Mouse (Mus musculus): ENCODE data around the gene Cwc22.

The Cwc22 gene

GRCm38 (mm10) chr2:77945596-77946485 is at the start of gene Cwc22:
Gene Cwc22, minus strand, starts transcription at chr2:77946375.
- TF ChIP-seq GATA4 (IDR thresholded peaks at IDR 0.05; ENCODE audit: insufficient replicate concordance, low read length) = no peak

DNA sequence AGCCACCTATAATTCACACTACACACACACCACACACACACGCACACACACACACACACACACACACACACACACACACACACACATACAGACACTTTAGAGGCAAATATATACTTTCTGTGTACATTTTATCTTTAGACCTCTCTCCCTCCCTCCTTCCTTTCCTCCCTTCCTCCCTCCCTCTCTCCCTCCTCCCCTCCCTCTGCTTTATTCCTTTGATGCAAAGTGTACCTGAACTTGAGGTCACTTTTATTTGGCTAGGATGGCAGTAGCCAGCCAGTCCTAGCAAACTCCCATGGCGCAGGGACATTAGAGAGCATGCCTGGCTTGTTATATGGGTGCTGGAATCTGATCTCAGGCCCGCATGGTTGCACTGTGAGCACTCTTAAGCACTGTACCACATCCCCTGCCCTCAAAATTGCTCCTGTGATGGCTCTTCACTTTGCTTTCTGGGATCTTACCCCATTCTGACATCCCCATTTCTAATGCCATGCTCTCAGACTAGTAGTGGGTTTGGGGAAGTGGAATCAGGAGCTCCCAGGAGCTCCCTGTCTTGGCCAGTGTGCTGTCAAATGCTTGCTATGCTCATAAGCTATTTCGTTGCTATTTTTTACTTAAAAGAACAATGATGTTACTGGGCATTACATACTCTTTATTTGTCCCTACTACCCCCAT is 47.7 kb upstream of the Cwc22 start:
- TF ChIP-seq GATA4 (IDR thresholded peaks at IDR 0.05; ENCODE audit: insufficient replicate concordance, low read length) = no peak

DNA sequence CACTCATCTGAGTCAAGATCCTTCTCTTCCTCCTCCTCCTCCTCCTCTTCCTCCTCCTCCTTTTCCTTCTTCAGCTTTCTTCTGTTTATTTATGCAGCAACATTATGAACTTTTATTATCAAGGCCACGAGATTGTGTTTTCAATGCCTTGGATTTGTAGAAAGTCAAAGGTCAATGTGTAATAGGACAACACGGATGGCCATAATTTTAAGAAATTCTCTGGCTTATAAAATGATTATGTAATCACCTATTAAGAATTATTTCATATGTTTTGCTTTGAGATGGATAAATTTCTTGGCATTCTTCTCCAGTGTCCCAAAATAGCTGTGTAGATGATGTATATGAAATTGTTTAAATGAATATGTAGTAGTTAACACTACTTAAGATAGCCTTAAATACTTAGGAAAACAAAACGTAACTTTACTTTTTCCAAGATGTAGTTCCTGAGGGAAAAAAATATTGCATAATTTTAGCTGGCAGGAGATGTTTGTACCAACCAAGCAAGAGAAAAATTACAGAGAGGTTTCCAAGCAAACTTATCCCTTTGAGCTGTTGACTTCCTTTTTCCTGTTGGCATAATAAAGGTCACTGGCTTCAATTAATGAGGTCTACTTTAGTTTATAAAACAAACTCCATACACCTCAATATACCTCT is 46.9 kb upstream of the Cwc22 start:
- TF ChIP-seq GATA4 (IDR thresholded peaks at IDR 0.05; ENCODE audit: insufficient replicate concordance, low read length) = no peak

GRCm38 (mm10) chr2:77990820-77991219 is 44.6 kb upstream of the Cwc22 start:
- TF ChIP-seq GATA4 (IDR thresholded peaks at IDR 0.05; ENCODE audit: insufficient replicate concordance, low read length) = no peak

GRCm38 (mm10) chr2:77990121-77990520 is 43.9 kb upstream of the Cwc22 start:
- TF ChIP-seq GATA4 (IDR thresholded peaks at IDR 0.05; ENCODE audit: insufficient replicate concordance, low read length) = no peak

GRCm38 (mm10) chr2:77989390-77989789 is 43.2 kb upstream of the Cwc22 start:
- no peak for TF ChIP-seq GATA4 (IDR thresholded peaks at IDR 0.05; ENCODE audit: insufficient replicate concordance, low read length)

- no peak for TF ChIP-seq GATA4 (IDR thresholded peaks at IDR 0.05; ENCODE audit: insufficient replicate concordance, low read length)
Observed at GRCm38 (mm10) chr2:77985991-77986730, 40.0 kb upstream of the Cwc22 start.

DNA sequence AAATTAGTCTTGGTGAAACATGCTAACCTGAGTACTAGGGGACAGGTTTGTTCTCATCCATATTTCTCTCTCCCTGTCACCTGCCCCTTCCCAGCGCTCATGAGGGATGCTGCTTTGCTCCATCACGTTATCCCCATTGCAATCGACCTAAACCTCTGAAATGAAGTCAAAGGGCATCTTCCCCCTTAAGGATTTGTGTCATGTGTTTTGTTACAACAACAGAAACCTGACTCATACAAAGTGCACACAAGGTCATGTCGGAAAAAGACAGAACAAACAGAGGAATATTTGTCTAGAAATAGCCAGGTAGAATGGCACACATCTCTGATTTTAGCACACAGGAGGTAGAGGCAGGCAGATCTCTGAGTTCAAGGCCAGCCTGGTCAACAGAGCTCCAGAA is 38.0 kb upstream of the Cwc22 start:
- TF ChIP-seq GATA4 (IDR thresholded peaks at IDR 0.05; ENCODE audit: insufficient replicate concordance, low read length) = no peak

GRCm38 (mm10) chr2:77981826-77982225 is 35.7 kb upstream of the Cwc22 start:
- TF ChIP-seq GATA4 (IDR thresholded peaks at IDR 0.05; ENCODE audit: insufficient replicate concordance, low read length) = no peak

GRCm38 (mm10) chr2:77980696-77981095 is 34.5 kb upstream of the Cwc22 start:
- TF ChIP-seq GATA4 (IDR thresholded peaks at IDR 0.05; ENCODE audit: insufficient replicate concordance, low read length) = no peak

- no peak for TF ChIP-seq GATA4 (IDR thresholded peaks at IDR 0.05; ENCODE audit: insufficient replicate concordance, low read length)
Observed at GRCm38 (mm10) chr2:77979519-77979918, 33.3 kb upstream of the Cwc22 start.

DNA sequence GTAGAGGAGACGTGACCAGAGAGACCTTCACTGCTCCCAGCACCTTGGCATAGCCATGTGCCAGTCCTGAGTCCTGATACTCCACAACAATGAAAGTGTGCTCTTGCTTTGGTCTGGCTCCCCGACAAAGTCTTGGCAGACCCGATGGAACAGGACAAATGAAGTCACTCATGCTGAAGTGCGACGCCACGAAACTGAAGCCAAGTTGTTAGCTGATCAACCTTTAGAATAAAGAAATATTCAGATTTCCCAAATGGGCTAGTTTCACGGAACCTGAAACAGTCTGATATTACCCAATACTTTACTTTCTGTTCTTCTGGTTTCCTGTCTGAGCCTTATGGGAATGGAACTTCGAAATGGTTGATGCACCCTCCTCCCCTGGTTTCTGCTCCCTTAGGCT is 32.9 kb upstream of the Cwc22 start:
- TF ChIP-seq GATA4 (IDR thresholded peaks at IDR 0.05; ENCODE audit: insufficient replicate concordance, low read length) = no peak

DNA sequence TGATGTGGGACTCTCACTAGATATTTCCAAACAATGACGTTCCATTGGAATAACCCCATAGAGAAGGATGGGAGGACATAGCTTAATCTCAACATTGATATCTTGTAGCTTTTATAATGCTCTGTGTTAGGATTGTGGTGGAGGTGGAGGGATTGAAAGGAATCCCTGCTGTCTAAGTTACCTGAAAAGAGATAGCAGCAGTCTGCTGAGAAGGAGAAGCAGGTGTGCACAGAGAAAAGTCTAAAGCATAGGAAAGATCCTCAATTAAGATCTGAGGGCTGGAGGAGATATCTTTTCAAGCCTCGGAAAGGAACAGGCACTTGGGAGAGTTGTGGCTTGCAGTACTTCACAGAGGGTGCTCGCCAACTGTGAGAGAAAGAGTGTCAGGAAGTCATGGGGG is 32.1 kb upstream of the Cwc22 start:
- no peak for TF ChIP-seq GATA4 (IDR thresholded peaks at IDR 0.05; ENCODE audit: insufficient replicate concordance, low read length)

DNA sequence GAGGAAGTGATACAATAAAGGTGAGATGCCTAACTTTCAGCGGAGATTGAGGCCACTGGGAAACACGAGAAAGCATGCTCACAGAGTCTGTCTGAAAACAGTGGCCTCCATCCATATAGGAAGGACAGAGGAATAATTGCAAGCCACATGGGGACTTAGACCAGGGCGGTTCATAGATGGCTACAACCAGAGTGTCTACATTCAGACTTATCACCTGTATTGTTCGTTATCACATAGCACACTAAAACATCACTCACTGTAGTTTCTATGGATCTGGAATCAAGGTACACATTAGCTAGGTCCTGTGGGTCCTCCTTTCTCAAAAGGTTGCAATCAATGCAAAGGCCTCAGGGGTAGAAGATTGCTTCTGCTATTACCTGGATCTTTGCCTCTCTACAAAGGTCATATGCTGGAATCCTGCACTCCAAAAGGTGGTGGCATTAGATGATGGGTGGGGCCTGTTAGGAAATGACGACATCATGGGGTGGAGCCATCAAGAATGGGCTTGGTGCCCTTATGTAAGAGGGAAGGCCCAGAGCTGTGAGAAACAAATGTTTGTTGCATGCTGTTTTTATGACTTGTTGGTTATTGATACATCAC is 30.2 kb upstream of the Cwc22 start:
- no peak for TF ChIP-seq GATA4 (IDR thresholded peaks at IDR 0.05; ENCODE audit: insufficient replicate concordance, low read length)

DNA sequence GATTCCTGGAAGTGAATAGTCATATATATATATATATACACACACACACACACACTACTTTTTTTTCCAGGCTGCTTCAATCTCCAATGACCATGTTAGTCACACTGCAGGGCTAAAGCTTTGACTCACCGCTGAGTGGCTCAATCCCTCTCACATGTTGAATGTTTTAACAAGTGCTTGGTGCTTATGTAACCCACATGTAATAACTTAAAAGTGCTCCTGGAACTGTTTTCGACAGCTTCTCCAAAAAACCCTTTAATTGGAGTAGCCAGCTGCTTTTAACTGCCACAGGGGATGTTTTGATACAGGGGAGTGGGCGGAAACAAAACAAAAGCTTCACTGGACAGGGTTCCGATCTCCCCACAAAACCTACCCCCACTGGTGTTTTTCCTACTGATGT is 29.4 kb upstream of the Cwc22 start:
- TF ChIP-seq GATA4 (IDR thresholded peaks at IDR 0.05; ENCODE audit: insufficient replicate concordance, low read length) = no peak
